Mouse (Mus musculus): ENCODE results near the gene Adcy2.
A peak's percentile ranks its signal among the peaks of the same experiment; 100 is the strongest.

Gene Adcy2

DNA sequence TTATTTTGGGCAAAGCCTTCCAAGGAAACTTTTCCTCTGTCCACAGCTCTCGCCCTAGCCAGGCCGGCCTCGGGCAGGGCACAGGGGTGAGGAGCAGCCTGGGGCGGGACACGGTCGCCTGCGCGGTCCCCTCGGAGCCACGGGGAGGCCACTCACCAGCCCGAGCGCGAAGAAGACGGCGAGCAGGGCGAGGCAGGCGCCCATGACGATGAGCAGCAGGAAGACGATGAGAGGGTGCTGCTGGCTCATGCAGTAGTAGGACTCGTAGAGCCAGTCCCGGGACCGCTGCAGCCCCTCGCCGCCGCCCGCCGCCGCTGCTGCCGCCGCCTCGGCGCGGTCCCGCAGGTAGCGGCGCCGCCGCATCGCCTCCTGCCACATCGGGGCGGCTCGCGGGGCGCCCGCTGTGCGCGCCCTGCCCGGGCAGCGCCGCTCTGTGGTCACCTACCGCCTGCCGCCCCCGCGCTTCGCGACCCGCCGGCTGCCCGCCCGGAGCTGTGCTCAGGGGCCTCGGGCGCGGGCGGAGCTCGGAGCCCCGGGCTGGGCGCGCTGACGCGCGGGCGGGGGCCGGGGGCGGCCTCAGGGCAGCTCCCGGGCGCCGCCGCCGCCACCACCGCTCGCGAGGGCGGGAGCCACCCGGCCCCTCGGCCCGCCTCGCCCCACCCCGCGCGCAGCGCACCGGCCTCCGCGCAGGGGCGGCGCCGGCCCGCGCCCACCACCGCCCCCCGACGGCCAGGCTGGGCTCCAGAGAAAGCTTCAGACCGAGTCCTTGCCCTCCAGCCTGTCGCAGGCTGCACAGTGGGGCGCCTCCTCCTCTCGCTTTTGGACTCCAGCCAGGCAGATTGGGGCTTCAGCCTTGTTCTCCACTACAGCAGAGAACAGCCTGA is at the start of gene Adcy2:
TSS of gene Adcy2 (minus strand) at position 624 of the 884 bp plus-strand sequence.
- peak; percentile 60 for DNase-seq (ENCODE audit: low read depth, low spot score)

DNA sequence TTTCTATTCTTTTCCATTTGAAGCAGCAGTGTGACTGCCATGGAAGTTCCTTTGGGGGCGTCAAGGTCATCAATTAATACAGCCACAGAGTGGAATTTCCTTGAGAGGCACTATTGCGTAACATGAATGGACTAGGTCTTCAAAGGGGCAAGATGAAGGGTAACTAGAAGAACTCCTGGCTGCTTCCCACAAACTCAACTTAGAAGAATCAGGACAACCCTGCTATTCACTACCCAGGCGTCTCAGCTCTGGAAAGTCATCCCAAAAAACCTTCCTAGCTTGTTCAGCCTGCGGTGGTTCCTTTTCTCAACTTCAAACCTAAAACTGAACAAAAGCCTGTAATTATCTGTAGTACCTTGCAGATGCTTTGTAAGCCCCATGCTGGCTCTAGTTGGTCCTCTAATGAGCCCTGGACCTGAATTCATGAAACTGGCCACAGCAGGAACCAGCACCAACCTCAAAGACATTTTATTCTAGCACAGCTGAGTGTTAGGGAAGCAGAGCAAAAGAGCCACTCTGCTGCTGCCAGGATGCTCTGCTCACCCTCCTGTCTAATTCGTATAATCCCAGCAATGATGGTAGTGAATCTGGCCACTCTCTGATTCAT is 37.8 kb upstream of the Adcy2 start:
- DNase-seq (ENCODE audit: low read depth, low spot score), result no peak

DNA sequence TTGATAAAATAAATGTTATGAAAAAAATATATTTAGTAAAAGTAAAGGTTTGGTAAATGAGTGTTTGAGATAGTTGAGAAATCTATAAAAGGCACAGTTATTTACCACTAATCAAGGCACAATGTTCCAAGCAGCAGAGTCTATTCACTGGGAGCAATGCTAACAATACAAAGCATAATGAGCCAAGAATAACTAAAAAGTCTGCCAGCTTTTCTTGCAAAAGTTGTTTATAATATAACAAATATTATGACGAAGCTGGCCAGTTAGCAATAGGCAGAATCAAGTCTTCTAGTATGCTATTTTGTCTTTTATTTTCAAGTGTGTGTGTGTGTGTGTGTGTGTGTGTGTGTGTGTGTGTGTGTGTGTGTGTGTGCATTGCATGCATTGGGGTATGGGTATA is 35.3 kb upstream of the Adcy2 start:
- DNase-seq (ENCODE audit: low read depth, low spot score), result no peak

DNA sequence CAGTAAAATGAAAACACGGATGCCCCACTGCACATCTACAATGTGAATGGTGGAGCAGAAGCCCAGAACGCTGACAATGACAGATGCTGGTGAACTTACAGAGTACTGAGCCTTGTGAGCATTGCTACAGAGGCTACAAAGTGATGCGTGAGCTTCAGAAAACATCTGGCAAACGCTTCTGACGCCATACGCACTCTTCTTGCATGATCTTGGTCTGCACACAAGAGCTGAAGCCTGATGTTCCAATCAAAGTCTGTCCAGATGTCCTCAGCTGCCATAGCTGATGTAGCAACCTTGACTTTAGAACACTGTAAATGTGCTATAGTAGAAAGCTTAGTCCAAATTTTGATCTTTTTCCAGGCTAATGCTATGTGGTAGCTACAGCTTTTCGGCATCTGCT is 34.2 kb upstream of the Adcy2 start:
- DNase-seq (ENCODE audit: low read depth, low spot score), result no peak

DNA sequence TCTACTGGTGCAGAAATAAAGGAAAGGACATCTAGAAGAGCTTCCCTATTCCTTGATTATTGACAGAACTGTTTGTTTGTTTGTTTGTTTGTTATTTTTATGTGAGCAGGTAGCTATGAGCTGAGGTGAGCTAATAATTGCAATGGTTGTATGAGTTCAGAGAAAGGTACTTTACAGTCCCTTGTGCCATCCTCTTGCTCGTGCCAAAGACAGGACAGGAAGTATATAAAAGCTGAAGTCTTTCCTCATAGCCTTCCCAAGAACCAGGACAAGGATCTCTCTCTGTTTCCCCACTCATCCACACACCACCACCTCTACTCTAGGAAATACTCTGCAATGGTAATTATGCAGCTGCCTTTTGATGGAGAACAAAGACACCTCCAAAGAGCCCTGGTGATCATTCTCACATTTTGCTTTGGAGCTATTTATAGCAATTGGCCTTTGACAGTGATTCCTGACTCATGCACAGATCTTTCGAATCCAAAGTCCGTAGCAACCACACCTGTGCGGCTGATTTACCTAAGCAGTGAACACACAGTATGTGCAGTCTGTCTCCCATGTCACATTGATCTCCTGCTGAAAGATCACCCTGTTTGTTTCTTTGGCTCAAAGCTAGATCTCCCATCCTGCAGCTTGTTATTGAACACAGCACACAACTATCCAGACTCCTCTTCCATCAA is 29.9 kb upstream of the Adcy2 start:
- DNase-seq (ENCODE audit: low read depth, low spot score), result no peak

DNA sequence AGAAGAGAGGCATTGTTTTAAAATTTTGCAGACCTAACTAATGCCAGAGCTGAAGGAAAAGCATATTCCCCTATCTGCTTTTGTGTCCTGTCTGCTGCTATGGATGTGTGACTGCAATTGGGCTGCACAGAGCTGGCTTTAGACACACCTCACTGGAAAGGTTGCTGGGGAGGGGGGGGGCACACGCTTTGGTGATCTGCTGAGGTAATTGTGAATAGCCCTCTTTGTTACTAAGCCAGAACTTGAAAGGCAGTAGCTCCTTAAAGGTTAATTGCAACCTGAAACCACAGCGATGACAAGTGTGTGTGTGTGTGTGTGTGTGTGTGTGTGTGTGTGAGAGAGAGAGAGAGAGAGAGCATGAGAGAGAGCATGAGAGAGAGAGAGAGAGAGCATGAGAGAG is 25.6 kb upstream of the Adcy2 start:
- DNase-seq (ENCODE audit: low read depth, low spot score), result no peak

DNA sequence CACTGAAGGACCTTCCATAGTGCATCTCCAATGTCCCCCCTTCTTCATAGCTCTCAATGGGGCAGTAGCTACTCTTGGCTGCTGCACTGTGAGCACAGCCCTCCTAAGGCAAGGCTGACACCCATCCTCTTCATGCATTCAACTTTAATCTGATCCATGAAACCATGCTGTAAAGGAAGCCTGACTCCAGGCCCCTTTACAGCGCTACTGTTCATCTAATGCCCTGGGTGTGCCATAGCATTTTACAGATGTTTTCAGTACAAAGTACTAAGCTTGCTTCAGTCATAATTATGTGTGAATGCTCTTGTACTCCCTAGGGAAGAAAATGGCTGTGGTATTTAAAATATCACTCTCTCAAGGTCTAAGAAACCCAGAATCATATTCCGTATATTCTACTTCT is 23.9 kb upstream of the Adcy2 start:
- no peak for DNase-seq (ENCODE audit: low read depth, low spot score)

DNA sequence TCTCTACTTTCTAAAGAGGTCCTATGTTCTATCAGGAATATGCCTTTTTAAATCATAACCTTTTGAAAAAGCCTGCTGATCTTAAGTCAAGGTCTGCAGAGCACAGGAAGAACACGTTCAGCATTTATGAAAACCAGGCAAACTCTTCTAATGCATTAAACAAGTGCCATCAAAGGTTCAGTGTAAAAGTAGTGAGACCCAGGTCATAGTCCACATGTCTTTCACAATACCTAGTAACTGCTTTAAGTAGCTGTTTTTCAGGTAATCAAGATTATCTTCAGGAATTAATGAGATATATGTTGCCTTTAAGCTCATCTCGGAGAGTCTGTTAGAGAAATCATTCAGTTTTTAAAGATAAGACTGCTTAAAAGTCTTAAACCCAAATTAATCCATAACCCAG is 21.2 kb upstream of the Adcy2 start:
- DNase-seq (ENCODE audit: low read depth, low spot score), result no peak

DNA sequence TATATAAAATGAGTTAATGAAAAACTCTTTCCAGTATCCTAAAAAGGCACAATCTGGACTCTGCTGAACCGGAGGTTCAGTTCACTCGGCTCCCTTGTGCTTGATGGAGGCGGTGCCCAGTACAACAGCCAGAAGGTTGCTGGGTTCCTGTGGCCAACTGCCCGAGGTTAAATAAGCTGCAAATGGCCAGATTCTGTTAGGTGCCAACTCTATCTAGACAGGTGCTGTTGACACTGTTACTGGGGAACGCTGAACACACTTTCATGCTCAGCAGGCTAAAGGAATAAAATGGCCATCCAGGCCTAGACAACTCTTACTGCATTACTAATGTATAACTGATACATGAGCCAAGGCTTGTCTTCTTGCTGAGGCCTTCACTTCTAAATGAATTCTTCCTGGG is 7.6 kb upstream of the Adcy2 start:
- no peak for DNase-seq (ENCODE audit: low read depth, low spot score)

DNA sequence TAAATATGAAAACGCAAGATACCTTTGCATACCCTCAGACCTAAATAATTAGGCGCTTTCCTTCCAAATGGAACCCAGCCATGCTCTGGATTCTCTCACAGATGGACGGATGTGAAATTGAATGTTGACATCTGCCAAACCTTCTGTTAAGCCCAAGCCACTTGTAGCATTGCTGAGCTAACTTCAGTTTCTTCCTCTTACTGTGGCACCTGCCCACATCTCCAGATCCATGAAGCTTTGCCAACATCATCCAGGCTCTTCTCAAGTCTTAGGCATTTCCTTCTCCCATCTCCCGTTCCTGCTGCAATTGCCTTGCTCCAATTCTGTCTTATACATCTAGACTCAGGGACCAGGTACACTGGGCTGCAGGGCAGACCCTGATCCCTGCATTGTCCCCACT is 6.8 kb upstream of the Adcy2 start:
- no peak for DNase-seq (ENCODE audit: low read depth, low spot score)

DNA sequence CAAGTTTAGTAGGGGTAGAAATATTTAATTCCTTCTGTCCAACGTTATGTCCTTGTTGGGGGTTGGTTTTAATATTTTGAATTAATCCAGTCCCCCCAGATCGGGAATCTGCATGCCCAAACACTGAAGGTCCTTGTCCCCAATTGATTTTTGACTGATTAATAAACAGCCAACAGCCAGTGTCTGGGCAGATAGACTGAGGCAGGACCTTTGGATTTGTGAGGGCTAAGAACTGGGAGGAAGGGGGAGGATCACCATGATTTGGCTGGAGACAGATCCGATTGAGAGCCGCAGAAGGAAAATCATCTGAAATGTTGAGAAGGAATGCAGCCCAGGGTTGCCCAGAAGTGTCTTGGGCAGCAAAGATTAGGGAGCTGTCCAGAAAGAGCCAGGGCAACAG is 5.1 kb upstream of the Adcy2 start:
- DNase-seq (ENCODE audit: low read depth, low spot score), result no peak

DNA sequence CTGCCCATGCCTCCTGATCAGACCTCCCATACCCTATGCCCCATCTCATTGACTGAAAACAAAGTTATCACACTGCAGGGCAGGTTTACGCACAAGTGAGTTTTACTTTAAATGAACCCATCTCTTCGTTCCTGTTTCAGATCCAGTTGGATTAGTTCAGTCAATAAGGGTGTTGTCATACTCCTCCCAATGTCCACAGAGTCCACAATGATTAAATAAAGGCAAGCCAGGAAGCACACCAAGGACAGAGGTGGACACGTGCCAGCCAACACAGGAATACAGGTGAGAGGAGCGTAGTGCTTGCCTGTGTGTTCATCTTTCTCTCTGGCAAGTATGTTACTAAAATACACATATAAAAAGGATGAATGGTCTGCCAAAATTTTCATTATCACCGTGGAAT is 3.3 kb upstream of the Adcy2 start:
- no peak for DNase-seq (ENCODE audit: low read depth, low spot score)

DNA sequence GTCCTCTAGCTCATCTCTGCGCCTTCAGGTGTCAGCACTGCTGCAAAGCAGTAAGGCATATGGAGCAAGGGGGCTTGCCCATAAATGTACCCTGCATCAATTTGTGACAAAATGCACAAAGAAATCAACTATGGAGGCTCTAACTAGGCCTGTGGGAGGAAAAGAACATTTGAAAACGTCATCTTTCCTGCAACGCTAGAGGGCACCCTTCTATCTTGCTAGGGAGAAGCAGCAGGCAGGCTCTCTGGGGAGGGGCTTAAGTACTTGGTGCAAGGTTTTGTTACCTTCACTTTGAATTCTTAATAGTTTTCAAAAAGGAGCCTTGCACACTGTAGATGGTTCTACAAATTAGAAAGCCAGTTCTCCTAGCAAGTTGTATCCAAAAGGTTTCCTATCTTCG is 2.8 kb upstream of the Adcy2 start:
- peak; percentile 78 for DNase-seq (ENCODE audit: low read depth, low spot score)

DNA sequence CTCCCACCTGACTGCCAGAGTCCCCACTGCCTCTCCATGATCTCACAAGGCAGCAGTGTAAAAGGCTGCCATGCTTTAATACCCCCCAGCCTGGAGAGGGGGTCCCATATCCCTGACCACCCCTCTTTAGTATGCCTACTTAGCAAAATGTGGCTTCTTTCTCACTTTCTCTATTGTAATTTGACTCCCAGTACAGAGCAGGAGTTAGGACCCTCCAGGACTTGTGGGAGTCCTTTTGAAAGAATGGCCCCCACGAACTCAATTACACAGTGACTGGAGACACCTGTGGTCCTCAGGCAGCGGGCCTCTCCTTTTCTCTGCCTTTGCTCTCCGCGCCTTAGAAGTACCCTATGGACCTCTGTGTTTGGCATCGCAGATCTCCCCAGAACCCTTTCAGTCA is 485 bp upstream of the Adcy2 start:
- no peak for DNase-seq (ENCODE audit: low read depth, low spot score)

DNA sequence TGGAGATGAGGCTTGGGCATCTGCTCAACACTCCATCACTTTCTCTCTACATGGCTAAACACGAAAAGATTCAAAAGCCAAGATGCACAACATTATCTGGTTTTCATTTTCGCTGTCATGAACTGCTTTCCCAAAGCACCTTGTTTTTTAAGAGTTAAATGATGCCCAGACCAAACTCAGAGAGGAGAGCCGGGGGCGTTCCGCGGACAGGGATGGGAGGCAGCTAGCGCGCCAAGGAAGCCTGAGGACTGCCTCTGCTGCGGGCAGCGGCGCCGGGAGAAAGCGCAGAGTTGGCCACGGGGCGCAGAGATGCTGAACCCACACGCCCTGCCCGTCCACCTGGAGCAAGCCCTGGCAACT is 803 bp downstream of the Adcy2 start:
- no peak for DNase-seq (ENCODE audit: low read depth, low spot score)

DNA sequence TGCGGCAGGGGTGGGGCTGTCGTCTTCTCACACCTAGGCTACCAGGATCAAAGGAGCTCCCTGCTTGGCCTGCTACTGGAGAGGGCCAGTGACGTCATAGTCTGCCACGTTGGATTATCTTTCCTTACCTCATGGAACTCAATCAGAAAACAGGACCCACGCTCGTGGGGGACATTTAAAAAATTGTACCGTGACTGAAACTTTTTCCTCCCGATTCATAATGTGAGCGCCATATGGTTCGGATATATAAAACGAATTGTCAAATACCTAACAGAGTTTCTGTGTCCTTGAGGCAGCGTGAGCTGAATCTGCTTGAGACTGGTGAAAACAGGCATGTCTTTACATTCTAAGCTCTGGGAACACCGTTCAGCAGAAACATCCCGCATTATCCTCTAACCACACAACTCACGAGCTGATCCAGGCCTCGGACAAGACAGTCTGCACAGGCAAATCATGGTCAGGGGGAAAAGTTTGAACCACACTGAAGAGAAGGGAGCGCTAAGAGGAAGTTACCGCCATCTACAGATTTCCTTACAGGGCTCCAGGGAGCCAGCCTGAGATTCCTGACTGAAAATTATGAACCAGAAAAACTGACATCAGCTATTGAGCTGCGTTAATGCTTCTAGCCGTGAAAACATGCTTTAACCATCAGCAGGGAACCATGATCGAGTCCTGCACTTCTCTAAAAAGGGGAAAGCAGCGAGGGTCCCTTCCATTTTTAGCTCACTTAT is 1.4 kb downstream of the Adcy2 start:
- DNase-seq (ENCODE audit: low read depth, low spot score), result peak; percentile 14

DNA sequence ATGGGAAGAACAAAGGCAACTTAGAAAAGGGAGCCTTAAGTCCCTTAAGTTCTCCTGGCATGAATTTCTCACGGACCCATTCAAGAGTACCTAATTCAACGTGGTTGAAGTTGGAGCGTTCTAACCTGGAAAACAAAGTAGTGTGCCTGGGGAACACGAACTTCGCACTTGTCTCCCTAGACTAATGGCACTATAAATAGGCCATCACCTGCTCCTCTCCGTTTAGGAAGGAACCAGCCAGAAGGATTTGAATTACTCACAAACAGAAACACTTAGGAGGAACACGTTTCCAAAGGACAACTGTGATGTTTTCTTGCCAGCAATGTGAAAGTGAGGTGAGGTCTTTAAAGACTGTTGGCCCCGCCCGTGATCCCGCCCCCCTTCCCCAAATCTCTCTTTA is 2.0 kb downstream of the Adcy2 start:
- DNase-seq (ENCODE audit: low read depth, low spot score), result no peak

DNA sequence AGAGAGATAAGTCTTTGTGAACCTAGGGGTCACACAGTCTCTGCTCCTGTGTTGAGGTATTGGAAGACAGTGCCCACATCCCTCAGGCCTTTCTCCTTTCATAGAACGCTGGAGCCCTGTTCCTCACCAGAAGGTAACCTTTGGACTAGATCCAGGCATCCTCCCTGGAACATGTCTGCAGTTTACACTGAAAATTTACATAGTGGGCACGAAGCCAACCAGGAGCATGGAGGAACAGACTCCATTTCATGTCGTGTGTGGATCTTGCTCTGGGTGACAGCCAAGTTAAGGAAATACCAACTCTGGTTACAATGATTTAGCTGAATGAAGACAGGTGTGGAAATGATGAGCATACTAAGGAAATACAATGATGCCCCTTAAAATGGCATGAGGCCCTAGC is 2.7 kb downstream of the Adcy2 start:
- DNase-seq (ENCODE audit: low read depth, low spot score), result no peak

DNA sequence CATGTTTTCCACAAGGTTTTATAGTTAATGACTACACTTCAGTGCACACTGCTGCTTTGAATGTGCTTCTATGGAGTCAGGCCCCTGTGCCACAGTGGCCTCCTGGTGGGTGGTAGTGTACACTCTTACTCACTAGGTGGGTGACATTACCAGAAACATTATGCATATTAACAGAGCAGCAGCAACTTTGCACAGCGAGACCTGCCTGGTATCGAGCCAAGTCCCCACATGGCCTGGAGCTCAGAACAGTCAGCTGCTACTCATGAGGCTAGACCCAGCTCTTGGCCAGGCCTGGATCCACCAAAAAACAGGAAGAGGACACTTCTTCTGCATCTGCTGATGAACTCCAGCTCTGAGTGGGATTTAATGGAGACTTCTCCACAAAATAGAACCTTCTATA is 13.6 kb downstream of the Adcy2 start:
- no peak for DNase-seq (ENCODE audit: low read depth, low spot score)

DNA sequence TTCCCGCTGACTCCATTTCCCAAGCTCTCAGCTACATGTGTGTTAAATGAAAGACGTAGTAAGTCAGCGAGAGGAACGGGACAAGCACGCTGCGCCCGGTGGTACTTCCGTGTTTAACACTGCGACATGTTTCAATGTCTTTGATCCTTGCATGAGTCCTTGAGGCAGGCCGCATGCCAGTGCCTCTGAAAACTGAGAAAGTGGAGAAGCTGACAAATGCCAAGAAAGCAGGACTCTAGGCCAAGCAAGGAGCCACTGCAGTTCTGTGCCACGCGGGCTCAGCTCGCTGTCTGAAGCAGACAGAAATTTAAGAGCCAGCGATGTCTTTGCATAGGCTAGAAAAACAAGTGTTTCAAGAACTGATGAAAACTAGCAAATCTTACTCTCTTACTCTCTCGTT is 15.3 kb downstream of the Adcy2 start:
- DNase-seq (ENCODE audit: low read depth, low spot score), result no peak

DNA sequence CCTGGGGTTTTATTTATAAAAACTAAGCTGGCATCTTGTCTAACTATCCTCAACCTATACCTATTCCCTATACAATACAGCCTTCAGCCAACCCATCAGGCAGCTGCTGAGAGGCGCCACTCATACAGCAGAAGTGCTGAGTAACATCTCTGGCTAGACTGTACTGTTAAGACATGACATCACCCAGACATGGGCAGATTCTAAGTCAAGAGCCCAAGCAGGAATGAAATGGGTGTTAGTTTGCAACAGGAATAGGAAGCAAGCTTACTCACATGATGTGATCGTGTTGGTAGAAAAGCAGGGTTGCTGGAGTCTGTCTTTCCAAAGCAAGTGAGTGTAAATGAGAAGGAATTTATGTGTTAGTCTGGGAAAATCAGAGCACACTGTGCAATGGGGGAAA is 18.3 kb downstream of the Adcy2 start:
- no peak for DNase-seq (ENCODE audit: low read depth, low spot score)

DNA sequence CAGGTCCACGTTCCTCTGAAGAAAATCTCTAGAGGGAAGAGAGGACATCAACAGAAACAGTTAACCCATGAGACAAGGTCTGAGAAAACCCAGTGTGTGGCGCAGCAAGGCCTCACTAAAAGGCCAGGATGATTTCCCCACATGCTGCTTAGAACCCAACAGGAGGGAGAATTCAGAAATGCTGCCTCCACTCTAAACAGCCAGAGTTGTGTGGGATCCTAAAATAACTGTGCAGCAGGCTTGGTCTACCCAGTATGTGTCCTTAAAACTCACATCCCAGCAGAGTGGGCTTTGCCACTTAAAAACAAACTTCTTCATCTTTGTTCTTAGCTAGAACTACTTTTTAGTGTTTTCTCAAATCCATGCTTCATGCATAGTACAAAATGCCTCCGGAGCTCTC is 26.2 kb downstream of the Adcy2 start:
- no peak for DNase-seq (ENCODE audit: low read depth, low spot score)

Measured in R1 (cell line).